Mouse (Mus musculus) stomach, postnatal 0 days (tissue): ENCODE results near the gene Ccdc141. TPM values are rescaled to one million over a fixed set of nuclear protein-coding genes. Genes with fewer than 3 reads are reported as not detected.

ENCODE experiments used
- ATAC-seq: fragments of 200-750 bp; cut with Nextera tagmentation; 2 replicates; pipeline ENCODE4 v1.8.0; 2017; ENCODE audit not compliant: low FRiP score, low TSS enrichment
- DNase-seq: peaks from one replicate; pipeline ENCODE4 v3.0.0-alpha.2; 2016; ENCODE audit warnings: low spot score
- H3K27ac ChIP-seq: fragments of 300-500 bp; sonication (generic); replicated peaks from 2 replicates; pipeline ENCODE4 v1.5.1; 2014; ENCODE audit warnings: mild to moderate bottlenecking, control low read depth
- H3K27me3 ChIP-seq: fragments of 300-500 bp; sonication (generic); 2 replicates; pipeline ENCODE4 v1.6.1; 2014; ENCODE audit warnings: low read length; ENCODE audit not compliant: control insufficient read depth, insufficient read depth
- H3K36me3 ChIP-seq: fragments of 300-500 bp; sonication (generic); 2 replicates; pipeline ENCODE4 v1.6.1; 2014; ENCODE audit warnings: low read length, mixed read lengths; ENCODE audit not compliant: control insufficient read depth, insufficient read depth
- H3K4me1 ChIP-seq: fragments of 300-500 bp; sonication (generic); replicated peaks from 2 replicates; pipeline ENCODE4 v1.6.1; 2014; ENCODE audit warnings: antibody characterized with exemption; ENCODE audit not compliant: control insufficient read depth, insufficient read depth
- H3K4me2 ChIP-seq: fragments of 300-500 bp; sonication (generic); replicated peaks from 2 replicates; pipeline ENCODE4 v1.6.1; 2014; ENCODE audit warnings: low read depth, mild to moderate bottlenecking, control low read depth, moderate library complexity
- H3K4me3 ChIP-seq: fragments of 300-500 bp; sonication (generic); 2 replicates; pipeline ENCODE4 v1.5.1; 2014; ENCODE audit warnings: low read depth, low read length, control low read depth
- H3K9ac ChIP-seq: fragments of 300-500 bp; sonication (generic); 2 replicates; pipeline ENCODE4 v1.6.1; 2014; ENCODE audit warnings: mild to moderate bottlenecking, low read length, control low read depth, mixed read lengths
- H3K9me3 ChIP-seq: fragments of 300-500 bp; sonication (generic); 2 replicates; pipeline ENCODE4 v1.6.1; 2016; ENCODE audit warnings: low read length; ENCODE audit not compliant: control insufficient read depth
- CTCF ChIP-seq: IDR thresholded peaks from 2 replicates; pipeline ENCODE4 v1.5.1; 2016; ENCODE audit warnings: antibody characterized with exemption, low read depth, mild to moderate bottlenecking, moderate library complexity
- EP300 ChIP-seq: optimal IDR thresholded peaks from 2 replicates; pipeline ENCODE3; 2016; ENCODE audit warnings: antibody characterized with exemption
- WGBS: fragments of 180-500 bp; shearing (Covaris S2); extraction: QIAGEN DNeasy Blood & Tissue Kit; methylation state at CpG from one replicate; pipeline ENCODE4 v1.1.7; 2014; 5-methylcytosine and 5-hydroxymethylcytosine counted together
- polyA plus RNA-seq: library from polyadenylated mRNA; unstranded; fragments of >200 nt; fragmentation: Nextera tagmentation; extraction: Ambion mirVana; gene quantifications from 2 replicates; pipeline ENCODE4 v1.2.1, GENCODE M21; 2015

Ccdc141 gene
- polyA plus RNA-seq, 1 experiment from 2014 or later = 6.7 TPM

DNA sequence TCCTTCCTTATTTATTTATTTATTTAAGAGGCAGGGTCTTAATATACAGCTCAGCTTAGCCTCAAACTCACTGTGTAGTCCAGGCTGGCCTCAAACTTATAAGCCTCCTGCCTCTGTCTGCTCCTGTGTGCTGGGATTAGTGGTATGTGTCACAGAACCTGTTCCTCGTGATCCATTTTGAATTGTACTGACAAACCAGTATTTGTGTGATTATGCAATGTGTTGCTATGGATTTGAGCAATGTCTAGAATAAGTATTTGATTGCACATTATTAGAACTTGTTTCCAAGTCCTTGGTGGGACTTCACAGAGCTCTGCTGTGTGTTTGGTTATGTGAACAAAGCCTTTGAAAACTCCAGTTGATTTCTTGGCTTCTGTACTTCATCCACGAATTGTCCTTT, 167.3 kb downstream of the Ccdc141 start:
- Histone ChIP-seq H3K4me2 (no peak overlapping the region), H3K4me1 (no peaks in the 10 kb centered on the region), H3K4me3 (no peak overlapping the region), H3K9me3 (no peaks in the 10 kb centered on the region), H3K27me3 (no peaks in the 10 kb centered on the region), H3K36me3 (no peaks in the 10 kb centered on the region), H3K9ac (no peak overlapping the region), H3K27ac (no peak overlapping the region)
- ATAC-seq (no peak), DNase-seq (no peak)
- TF ChIP-seq EP300 (no peak), CTCF (no peak)
- WGBS = 51% methylated on average over 2 of the region's 2 CpGs

DNA sequence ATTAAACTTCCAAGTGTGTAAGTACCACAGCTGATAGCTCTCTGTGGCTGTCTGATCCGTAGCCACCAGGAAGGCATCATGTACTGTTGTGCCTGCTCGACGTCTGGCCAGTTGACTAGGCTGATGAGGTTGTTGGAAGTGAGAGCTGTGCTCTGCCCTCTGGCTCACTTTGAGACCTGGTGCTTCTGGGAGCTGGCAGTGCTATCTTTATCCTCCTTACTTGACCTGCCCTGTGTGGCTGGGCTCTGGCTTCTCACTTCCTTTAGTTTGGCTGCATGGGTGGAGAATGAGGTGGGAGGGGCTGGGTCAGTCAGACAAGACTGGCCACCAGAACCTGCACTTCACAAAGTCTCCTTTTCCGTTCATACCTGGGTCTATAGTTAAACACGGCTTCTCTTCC, 172.1 kb downstream of the Ccdc141 start:
- ATAC-seq (no peak), DNase-seq (no peak)
- TF ChIP-seq EP300 (no peak), CTCF (no peak)
- no peaks in the 10 kb centered on the region for H3K4me1 ChIP-seq
- no peak overlapping the region for H3K4me3 ChIP-seq
- no peaks in the 10 kb centered on the region for H3K9me3 ChIP-seq
- H3K4me2 ChIP-seq = no peak overlapping the region
- H3K27me3 ChIP-seq = no peaks in the 10 kb centered on the region
- H3K9ac ChIP-seq = no peak overlapping the region
- 52% methylated on average over 5 of the region's 5 CpGs for WGBS
- H3K27ac ChIP-seq = no peak overlapping the region
- H3K36me3 ChIP-seq = no peaks in the 10 kb centered on the region

- DNase-seq = no peak
- no peak for ATAC-seq
- H3K9me3 ChIP-seq = no peaks in the 10 kb centered on the region
- no peaks in the 10 kb centered on the region for H3K27me3 ChIP-seq
- 71% methylated on average over 5 of the region's 5 CpGs for WGBS
- no peak overlapping the region for H3K27ac ChIP-seq
- H3K4me1 ChIP-seq = no peaks in the 10 kb centered on the region
- no peak overlapping the region for H3K4me2 ChIP-seq
- H3K36me3 ChIP-seq = no peaks in the 10 kb centered on the region
- no peak for TF ChIP-seq CTCF
- no peak for TF ChIP-seq EP300
- H3K9ac ChIP-seq = no peak overlapping the region
- H3K4me3 ChIP-seq = no peak overlapping the region
Measured at GRCm38 (mm10) chr2:76992493-76993201, 177.8 kb downstream of the Ccdc141 start.

DNA sequence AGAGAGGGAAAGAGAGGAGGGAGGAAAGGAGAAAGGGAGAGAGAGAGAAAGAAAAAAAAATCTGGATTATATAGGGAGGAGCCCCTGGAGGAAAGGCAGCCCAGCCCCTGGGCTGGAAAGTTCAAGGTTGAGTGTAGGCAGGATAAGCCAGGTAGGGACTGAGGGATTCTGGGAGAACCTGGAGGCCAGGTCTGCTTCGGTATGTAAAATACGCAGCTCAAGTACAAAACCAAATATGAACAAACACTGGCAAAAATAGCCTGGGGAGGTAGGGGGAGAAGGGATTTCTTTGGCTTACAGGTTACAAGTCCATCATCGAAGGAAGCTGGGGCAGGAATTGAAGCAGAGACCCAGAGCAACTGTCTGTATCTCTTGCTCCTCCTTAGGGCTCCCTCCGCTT, 183.1 kb downstream of the Ccdc141 start:
- DNase-seq (no peak), ATAC-seq (no peak)
- 76% methylated on average over 4 of the region's 4 CpGs for whole genome bisulfite sequencing
- Histone ChIP-seq H3K9ac (no peak overlapping the region), H3K4me2 (no peak overlapping the region), H3K9me3 (no peaks in the 10 kb centered on the region), H3K36me3 (no peaks in the 10 kb centered on the region), H3K4me3 (no peak overlapping the region), H3K27ac (no peak overlapping the region), H3K27me3 (no peaks in the 10 kb centered on the region), H3K4me1 (no peaks in the 10 kb centered on the region)
- TF ChIP-seq CTCF = no peak
- TF ChIP-seq EP300 = no peak

GRCm38 (mm10) chr2:76984384-76984783, 186.1 kb downstream of the Ccdc141 start:
- Histone ChIP-seq H3K27ac (no peak overlapping the region), H3K36me3 (no peaks in the 10 kb centered on the region), H3K4me1 (no peaks in the 10 kb centered on the region), H3K27me3 (no peaks in the 10 kb centered on the region), H3K4me2 (no peak overlapping the region), H3K9ac (no peak overlapping the region), H3K9me3 (no peaks in the 10 kb centered on the region), H3K4me3 (no peak overlapping the region)
- TF ChIP-seq EP300 (no peak), CTCF (no peak)
- 67% methylated on average over 5 of the region's 5 CpGs for WGBS
- ATAC-seq = no peak
- no peak for DNase-seq

GRCm38 (mm10) chr2:76983601-76984000, 186.8 kb downstream of the Ccdc141 start:
- Histone ChIP-seq H3K27me3 (no peaks in the 10 kb centered on the region), H3K9me3 (no peaks in the 10 kb centered on the region), H3K27ac (no peak overlapping the region), H3K9ac (no peak overlapping the region), H3K4me2 (no peak overlapping the region), H3K36me3 (no peaks in the 10 kb centered on the region), H3K4me3 (no peak overlapping the region), H3K4me1 (no peaks in the 10 kb centered on the region)
- TF ChIP-seq CTCF (no peak), EP300 (no peak)
- no peak for ATAC-seq
- no peak for DNase-seq
- 35% methylated on average over 5 of the region's 5 CpGs for WGBS
